Mouse (Mus musculus): Measurements from ENCODE around the gene Hmx2.

- TF ChIP-seq CTCF (IDR thresholded peaks at IDR 0.05; ENCODE audit: borderline replicate concordance, insufficient read depth, low read length) (no peak), POLR2A (IDR thresholded peaks at IDR 0.05; ENCODE audit: low read depth, low read length) (no peak)
Observed at GRCm38 (mm10) chr7:131557751-131558150, 9.2 kb downstream of the Hmx2 start.
